Mouse (Mus musculus) layer of hippocampus, postnatal 25 days (tissue): ENCODE results near the gene Gm6902. TPM values are rescaled to one million over a fixed set of nuclear protein-coding genes. Genes with fewer than 3 reads are reported as not detected.
"Not testable (repeated sequence)": the region's sequence is repeated elsewhere in the genome, so short reads cannot be mapped to it uniquely, and the experiment has no call there.

Experiments used
- DNase-seq, 2 experiments: peaks; one replicate each; pipeline ENCODE4 v3.0.0; 2022; ENCODE audit warnings: mixed read lengths in 2 of 2, low spot score in 1 of 2; ENCODE audit errors: extremely low spot score in 1 of 2
- total RNA-seq, 2 experiments: library from RNA; stranded (reverse); gene quantifications; 2 replicates each; pipeline ENCODE4 v1.2.3; 2021

Gene Gm6902
- not detected for total RNA-seq

GRCm38 (mm10) chr7:23278800-23279199 lies at the start of gene Gm6902:
TSS of gene Gm6902 (minus strand) at chr7:23278900.
- not testable (repeated sequence) for DNase-seq

GRCm38 (mm10) chr7:23300892-23301291 lies 22.2 kb upstream of the Gm6902 start, which contains the start of gene Nlrp4e:
TSS of gene Nlrp4e (plus strand) at chr7:23301192.
- not testable (repeated sequence) for DNase-seq

- DNase-seq = not testable (repeated sequence)
Observed at GRCm38 (mm10) chr7:23251582-23251981, 27.1 kb downstream of the Gm6902 start, which contains the start of gene Vmn1r166. TSS of gene Vmn1r166 (minus strand) at chr7:23251682.

Other genes with a start within 250 kb of the Gm6902 start
- not detected for gene Vmn1r163, start 223.4 kb downstream of the Gm6902 start, total RNA-seq
- gene Gm8720, start 211.4 kb downstream of the Gm6902 start, total RNA-seq = not detected
- gene Gm10662, start 134.4 kb downstream of the Gm6902 start, total RNA-seq = not detected
- gene Vmn1r165, start 61.6 kb downstream of the Gm6902 start, total RNA-seq = not detected
- not detected for gene Vmn1r166, start 27.2 kb downstream of the Gm6902 start, total RNA-seq
- not detected for gene Nlrp4e, start 22.3 kb upstream of the Gm6902 start, total RNA-seq
- gene Nlrp5, start 107.0 kb upstream of the Gm6902 start, total RNA-seq = not detected
- not detected for gene Vmn1r167, start 228.3 kb upstream of the Gm6902 start, total RNA-seq